Mouse (Mus musculus): ENCODE measurements around the gene Pabpc4. TPM values are rescaled to one million over a fixed set of nuclear protein-coding genes. Genes with fewer than 3 reads are reported as not detected.

Gene Pabpc4
- polyA plus RNA-seq, 1 experiment from 2014 or later = 41.4 TPM

- peaks cover 3% of the 10 kb centered on the region; the same call in 1 of the 2 replicates for H3K4me1 ChIP-seq (ENCODE audit: control insufficient read depth, insufficient read depth, low read length)
- H3K4me2 ChIP-seq (ENCODE audit: low read depth) = no peak overlapping the region
- H3K27me3 ChIP-seq (ENCODE audit: control insufficient read depth, insufficient read depth, low read length) = peaks cover 25% of the 10 kb centered on the region
- H3K27ac ChIP-seq (ENCODE audit: low read depth, low read length) = no peak overlapping the region
- DNase-seq (ENCODE audit: low spot score) = no peak
- no peak overlapping the region for H3K9ac ChIP-seq (ENCODE audit: low read length)
- ATAC-seq (ENCODE audit: insufficient read depth, low FRiP score, low TSS enrichment) = no peak
- no peaks in the 10 kb centered on the region for H3K9me3 ChIP-seq (ENCODE audit: control insufficient read depth, low read length)
- WGBS = 72% methylated on average over 4 of the region's 4 CpGs
- H3K4me3 ChIP-seq (ENCODE audit: low read depth, low read length) = no peak overlapping the region
- H3K36me3 ChIP-seq (ENCODE audit: control insufficient read depth, insufficient read depth, low read length) = no peaks in the 10 kb centered on the region
These were observed 75.5 kb downstream of the Pabpc4 start for GRCm38 (mm10) chr4:123337693-123338092.

- H3K4me3 ChIP-seq (ENCODE audit: low read depth, low read length) = no peak overlapping the region
- H3K4me2 ChIP-seq (ENCODE audit: low read depth) = no peak overlapping the region
- no peak overlapping the region for H3K27ac ChIP-seq (ENCODE audit: low read depth, low read length)
- peaks cover 40% of the 10 kb centered on the region for H3K27me3 ChIP-seq (ENCODE audit: control insufficient read depth, insufficient read depth, low read length)
- WGBS = 79% methylated on average over 5 of the region's 5 CpGs
- H3K4me1 ChIP-seq (ENCODE audit: control insufficient read depth, insufficient read depth, low read length) = peaks cover 6% of the 10 kb centered on the region; the same call in 1 of the 2 replicates
- H3K36me3 ChIP-seq (ENCODE audit: control insufficient read depth, insufficient read depth, low read length) = no peaks in the 10 kb centered on the region
- H3K9ac ChIP-seq (ENCODE audit: low read length) = no peak overlapping the region
- DNase-seq (ENCODE audit: low spot score) = no peak
- no peaks in the 10 kb centered on the region for H3K9me3 ChIP-seq (ENCODE audit: control insufficient read depth, low read length)
- ATAC-seq (ENCODE audit: insufficient read depth, low FRiP score, low TSS enrichment) = no peak
These were observed 78.1 kb downstream of the Pabpc4 start for GRCm38 (mm10) chr4:123340232-123340631.

- peak overlapping the region; percentile 39; the same call in 1 of the 2 replicates for H3K9ac ChIP-seq (ENCODE audit: low read length)
- peaks cover 40% of the 10 kb centered on the region for H3K27me3 ChIP-seq (ENCODE audit: control insufficient read depth, insufficient read depth, low read length)
- no peak for DNase-seq (ENCODE audit: low spot score)
- H3K4me2 ChIP-seq (ENCODE audit: low read depth) = peak overlapping the region; percentile 92
- peak; percentile 59 for ATAC-seq (ENCODE audit: insufficient read depth, low FRiP score, low TSS enrichment)
- 2% methylated on average over 43 of the region's 43 CpGs for WGBS
- no peak overlapping the region for H3K27ac ChIP-seq (ENCODE audit: low read depth, low read length)
- H3K36me3 ChIP-seq (ENCODE audit: control insufficient read depth, insufficient read depth, low read length) = no peaks in the 10 kb centered on the region
- peaks cover 6% of the 10 kb centered on the region; the same call in 1 of the 2 replicates for H3K4me1 ChIP-seq (ENCODE audit: control insufficient read depth, insufficient read depth, low read length)
- H3K4me3 ChIP-seq (ENCODE audit: low read depth, low read length) = peak overlapping the region; percentile 49
- no peaks in the 10 kb centered on the region for H3K9me3 ChIP-seq (ENCODE audit: control insufficient read depth, low read length)
These were observed 80.0 kb downstream of the Pabpc4 start for GRCm38 (mm10) chr4:123342091-123342641.

- Histone ChIP-seq H3K9me3 (ENCODE audit: control insufficient read depth, low read length) (no peaks in the 10 kb centered on the region), H3K4me3 (ENCODE audit: low read depth, low read length) (peak within 1 kb of the TSS; percentile 49), H3K9ac (ENCODE audit: low read length) (peak within 1 kb of the TSS; percentile 39; the same call in 1 of the 2 replicates), H3K27ac (ENCODE audit: low read depth, low read length) (no peak within 1 kb of the TSS), H3K27me3 (ENCODE audit: control insufficient read depth, insufficient read depth, low read length) (peaks cover 40% of the 10 kb centered on the region), H3K4me2 (ENCODE audit: low read depth) (peak within 1 kb of the TSS; percentile 92), H3K4me1 (ENCODE audit: control insufficient read depth, insufficient read depth, low read length) (peaks cover 6% of the 10 kb centered on the region; the same call in 1 of the 2 replicates), H3K36me3 (ENCODE audit: control insufficient read depth, insufficient read depth, low read length) (no peaks in the 10 kb centered on the region)
- ATAC-seq (ENCODE audit: insufficient read depth, low FRiP score, low TSS enrichment) (peak; percentile 89), DNase-seq (ENCODE audit: low spot score) (peak; percentile 88)
- under 1% methylated on average over 64 of the region's 65 CpGs for WGBS
These were observed 80.7 kb downstream of the Pabpc4 start, which contains the start of gene Bmp8a for GRCm38 (mm10) chr4:123342642-123343470. Bmp8a (minus strand) TSS chr4:123343252.

GRCm38 (mm10) chr4:123343471-123343789 lies 81.3 kb downstream of the Pabpc4 start:
- Histone ChIP-seq H3K4me3 (ENCODE audit: low read depth, low read length) (peak overlapping the region; percentile 49), H3K4me1 (ENCODE audit: control insufficient read depth, insufficient read depth, low read length) (peaks cover 6% of the 10 kb centered on the region; the same call in 1 of the 2 replicates), H3K9ac (ENCODE audit: low read length) (no peak overlapping the region), H3K36me3 (ENCODE audit: control insufficient read depth, insufficient read depth, low read length) (no peaks in the 10 kb centered on the region), H3K4me2 (ENCODE audit: low read depth) (peak overlapping the region; percentile 92), H3K9me3 (ENCODE audit: control insufficient read depth, low read length) (no peaks in the 10 kb centered on the region), H3K27ac (ENCODE audit: low read depth, low read length) (no peak overlapping the region), H3K27me3 (ENCODE audit: control insufficient read depth, insufficient read depth, low read length) (peaks cover 40% of the 10 kb centered on the region)
- WGBS = 5% methylated on average over 6 of the region's 6 CpGs
- ATAC-seq (ENCODE audit: insufficient read depth, low FRiP score, low TSS enrichment) (no peak), DNase-seq (ENCODE audit: low spot score) (no peak)

Other genes starting within 250 kb of the Pabpc4 start
- 22.3 and 25.4 TPM in 2 replicates for gene Trit1, start 245.8 kb upstream of the Pabpc4 start, polyA plus RNA-seq (2014; fragmentation: Nextera tagmentation; extraction: Ambion mirVana)
- gene Bmp8b, start 157.2 kb upstream of the Pabpc4 start, polyA plus RNA-seq (2014; fragmentation: Nextera tagmentation; extraction: Ambion mirVana) = 0.12 and 0.28 TPM in 2 replicates
- gene Oxct2b, start 146.1 kb upstream of the Pabpc4 start, polyA plus RNA-seq (2014; fragmentation: Nextera tagmentation; extraction: Ambion mirVana) = 0.23 TPM in 1 of 2 replicates, not detected in the other
- 98.6 and 103 TPM in 2 replicates for gene Ppie, start 122.4 kb upstream of the Pabpc4 start, polyA plus RNA-seq (2014; fragmentation: Nextera tagmentation; extraction: Ambion mirVana)
- gene Hpcal4, start 79.1 kb upstream of the Pabpc4 start, polyA plus RNA-seq (2014; fragmentation: Nextera tagmentation; extraction: Ambion mirVana) = 0.80 and 1.7 TPM in 2 replicates
- gene Nt5c1a, start 60.8 kb upstream of the Pabpc4 start, polyA plus RNA-seq (2014; fragmentation: Nextera tagmentation; extraction: Ambion mirVana) = not detected in 2 replicates
- 27.2 and 34.0 TPM in 2 replicates for gene Heyl, start 28.8 kb upstream of the Pabpc4 start, polyA plus RNA-seq (2014; fragmentation: Nextera tagmentation; extraction: Ambion mirVana)
- gene Oxct2a, start 61.3 kb downstream of the Pabpc4 start, polyA plus RNA-seq (2014; fragmentation: Nextera tagmentation; extraction: Ambion mirVana) = not detected in 2 replicates
- gene Bmp8a, start 80.9 kb downstream of the Pabpc4 start, polyA plus RNA-seq (2014; fragmentation: Nextera tagmentation; extraction: Ambion mirVana) = 0.15 and 0.45 TPM in 2 replicates

Measured in neural tube, embryonic 11.5 days (tissue).